Mouse (Mus musculus): ENCODE measurements around the gene Gm3376. TPM values are rescaled to one million over a fixed set of nuclear protein-coding genes. Genes with fewer than 3 reads are reported as not detected.

The Gm3376 gene
- not detected in 2 replicates for polyA plus RNA-seq (2012; ENCODE audit: low replicate concordance)

GRCm38 (mm10) chrY:3771373-3771772 is at the start of gene Gm3376:
Gene Gm3376, plus strand, starts transcription at chrY:3771673.

Data from hematopoietic multipotent progenitor cell, adult 10-12 weeks (in vitro differentiated cells).